Mouse (Mus musculus) heart, adult 2 months (tissue): ENCODE data around the gene Atxn7l1.

Experiments
- CTCF ChIP-seq: fragments of 200-600 bp; IDR thresholded peaks from 2 replicates; pipeline ENCODE4 v1.8.1; 2022; ENCODE audit warnings: antibody characterized with exemption, mild to moderate bottlenecking, moderate library complexity
- EP300 ChIP-seq: fragments of 200-500 bp; IDR thresholded peaks from 2 replicates; pipeline ENCODE4 v1.6.1; 2011; ENCODE audit warnings: low read depth, low read length, control low read depth; ENCODE audit not compliant: insufficient read depth
- POLR2A ChIP-seq: fragments of 200-500 bp; IDR thresholded peaks from 2 replicates; pipeline ENCODE4 v1.6.1; 2011; ENCODE audit warnings: mild to moderate bottlenecking, low read depth, low read length, control low read depth; ENCODE audit not compliant: insufficient read depth

GRCm38 (mm10) chr12:33255256-33255655 lies 107.8 kb downstream of the Atxn7l1 start:
- TF ChIP-seq CTCF (no peak), EP300 (no peak), POLR2A (no peak)
